Mouse (Mus musculus): ENCODE results near the gene Tspan9. TPM values are rescaled to one million over a fixed set of nuclear protein-coding genes. Genes with fewer than 3 reads are reported as not detected.

Gene Tspan9
- 92.3 and 102 TPM in 2 replicates for polyA plus RNA-seq (2015; fragmentation: Nextera tagmentation; extraction: Ambion mirVana)

DNA sequence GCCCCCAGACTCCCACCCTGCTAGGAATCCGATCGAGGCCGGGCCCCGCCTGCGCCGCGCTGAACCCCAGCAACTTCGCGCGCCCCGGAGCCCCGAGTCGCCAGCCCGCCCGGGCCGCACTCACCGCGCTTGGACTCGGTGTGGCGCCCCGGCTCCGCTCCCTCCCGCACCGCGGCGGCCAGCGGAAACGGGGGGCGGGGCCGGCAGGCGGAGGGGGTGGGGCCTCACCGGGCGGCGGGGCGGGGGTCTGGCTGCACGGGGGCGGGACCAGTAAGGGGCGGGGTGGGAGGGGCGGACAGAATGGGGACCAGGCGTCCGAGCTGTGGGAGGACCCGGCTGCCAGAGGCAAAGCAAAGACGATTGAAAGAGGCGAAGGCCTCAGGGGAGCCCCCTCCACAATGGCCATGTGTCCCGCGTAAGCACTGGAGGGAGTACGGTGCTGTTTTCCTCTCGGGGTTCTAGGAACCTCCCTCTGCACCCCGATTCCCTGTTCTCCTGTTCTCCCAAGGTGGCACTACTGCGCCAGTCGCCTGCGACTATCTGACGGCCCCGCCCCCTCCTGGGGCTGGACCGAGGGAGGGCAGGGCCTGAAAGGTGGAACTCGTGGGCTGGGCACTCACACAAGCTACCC is at the start of gene Tspan9:
Tspan9 (minus strand) TSS at position 205 of the 631 bp plus-strand sequence.
- H3K9me3 ChIP-seq, result no peaks in the 10 kb centered on the region
- peak within 1 kb of the TSS; percentile 73 for H3K9ac ChIP-seq
- H3K27me3 ChIP-seq (replicated peaks), result no peaks in the 10 kb centered on the region
- ATAC-seq, result peak; percentile 96
- peaks cover 6% of the 10 kb centered on the region for H3K4me1 ChIP-seq (replicated peaks)
- peak within 1 kb of the TSS; percentile 69 for H3K4me2 ChIP-seq (replicated peaks)
- peak within 1 kb of the TSS; percentile 71 for H3K4me3 ChIP-seq (replicated peaks)
- under 1% methylated on average over 51 of the region's 56 CpGs for WGBS
- peak within 1 kb of the TSS; percentile 89 for H3K27ac ChIP-seq
- H3K36me3 ChIP-seq, result no peaks in the 10 kb centered on the region

DNA sequence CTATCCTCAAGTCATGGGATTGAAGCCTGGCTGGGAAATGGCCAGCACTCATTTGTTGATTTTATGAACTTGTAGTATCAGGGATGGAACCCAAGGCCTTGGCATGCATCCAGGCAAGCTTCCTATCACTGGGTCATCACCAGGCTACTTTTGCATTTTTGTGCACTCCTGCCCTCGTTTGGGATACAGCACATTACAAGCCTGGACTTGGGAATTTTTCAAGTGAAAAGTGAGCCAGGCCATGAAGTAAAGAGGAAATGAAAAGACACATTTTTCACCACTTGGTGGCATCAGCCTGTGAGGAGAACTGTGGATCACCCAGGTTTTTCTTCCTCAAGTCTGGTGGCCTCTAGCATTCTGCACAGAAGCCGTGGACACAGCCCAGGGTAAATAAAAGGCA is 40.1 kb upstream of the Tspan9 start:
- Histone ChIP-seq H3K4me1 (replicated peaks) (no peaks in the 10 kb centered on the region), H3K4me2 (replicated peaks) (no peak overlapping the region), H3K9ac (no peak overlapping the region), H3K27ac (no peak overlapping the region), H3K4me3 (replicated peaks) (no peak overlapping the region), H3K36me3 (no peaks in the 10 kb centered on the region), H3K27me3 (replicated peaks) (no peaks in the 10 kb centered on the region), H3K9me3 (no peaks in the 10 kb centered on the region)
- ATAC-seq, result no peak
- WGBS, result 17% methylated on average over 2 of the region's 2 CpGs

DNA sequence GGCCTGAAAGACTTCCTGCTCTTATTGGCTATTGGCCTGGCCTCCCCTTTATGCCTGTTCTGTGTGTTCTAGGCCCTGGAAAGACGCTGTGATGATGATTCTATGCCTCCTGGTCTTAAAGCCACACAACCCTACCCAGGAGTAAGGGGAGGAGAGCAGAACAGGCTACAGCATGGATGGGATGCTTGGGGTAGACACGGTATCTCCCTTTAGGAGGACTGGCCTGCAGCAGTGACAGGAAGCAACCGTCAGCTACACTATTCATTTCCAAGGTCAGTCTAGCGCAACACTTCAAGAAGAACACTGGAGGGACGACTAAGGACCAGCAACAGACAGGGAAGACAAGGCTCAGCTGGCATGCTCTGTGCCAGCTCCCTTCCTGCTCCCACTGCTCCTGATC is 37.8 kb upstream of the Tspan9 start:
- WGBS, result 67% methylated on average over 5 of the region's 5 CpGs
- no peak for ATAC-seq
- no peak overlapping the region for H3K9ac ChIP-seq

DNA sequence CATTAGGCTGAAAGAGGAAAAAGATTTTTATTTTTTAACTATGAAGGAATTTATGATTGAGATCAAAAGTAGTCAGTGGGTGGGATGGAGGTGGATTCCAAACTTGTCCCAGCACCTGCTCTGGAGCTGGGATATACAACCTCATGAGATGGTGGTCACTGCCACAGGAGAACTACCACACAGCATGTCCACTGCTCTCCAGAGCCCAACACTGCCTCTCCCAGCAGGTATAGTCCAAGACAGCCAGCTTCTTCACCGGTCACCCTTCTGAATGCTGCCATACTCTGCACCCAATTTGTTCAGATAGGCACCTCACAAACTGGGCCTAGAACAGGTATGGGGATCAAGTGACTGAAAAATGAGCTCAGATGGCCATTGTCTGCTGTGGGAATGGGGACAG is 36.3 kb upstream of the Tspan9 start:
- WGBS, result 100% methylated on average over 1 of the region's 1 CpGs
- Histone ChIP-seq H3K4me3 (replicated peaks) (no peak overlapping the region), H3K27ac (no peak overlapping the region), H3K36me3 (no peaks in the 10 kb centered on the region), H3K9me3 (no peaks in the 10 kb centered on the region), H3K27me3 (replicated peaks) (no peaks in the 10 kb centered on the region), H3K9ac (no peak overlapping the region), H3K4me2 (replicated peaks) (no peak overlapping the region), H3K4me1 (replicated peaks) (no peaks in the 10 kb centered on the region)
- ATAC-seq, result no peak

More for the DNA sequence above, 37.8 kb upstream of the Tspan9 start:
- H3K27ac ChIP-seq, result no peak overlapping the region
- no peaks in the 10 kb centered on the region for H3K36me3 ChIP-seq
- no peak overlapping the region for H3K4me3 ChIP-seq (replicated peaks)
- no peaks in the 10 kb centered on the region for H3K9me3 ChIP-seq
- H3K4me1 ChIP-seq (replicated peaks), result no peaks in the 10 kb centered on the region
- no peaks in the 10 kb centered on the region for H3K27me3 ChIP-seq (replicated peaks)
- H3K4me2 ChIP-seq (replicated peaks), result no peak overlapping the region

DNA sequence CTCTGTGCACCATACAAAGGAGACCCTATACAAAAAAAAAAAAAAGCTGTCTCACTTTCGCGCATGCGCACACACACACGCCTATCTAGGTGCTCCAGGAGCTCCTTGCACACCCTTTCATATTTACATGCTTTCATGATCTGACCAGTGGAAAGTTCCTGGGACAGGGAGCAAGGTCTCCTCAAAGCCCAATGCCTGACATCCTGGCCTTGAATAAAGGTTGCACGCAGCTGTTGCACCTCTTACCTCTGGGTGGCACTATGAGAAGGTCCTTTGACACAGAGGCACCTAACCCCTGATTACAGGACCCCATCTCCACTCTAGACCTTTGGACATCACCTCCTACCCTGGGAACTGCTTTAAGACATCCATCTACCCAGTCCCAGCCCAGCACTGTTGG is 35.9 kb upstream of the Tspan9 start:
- H3K4me3 ChIP-seq (replicated peaks), result no peak overlapping the region
- 67% methylated on average over 5 of the region's 5 CpGs for WGBS

DNA sequence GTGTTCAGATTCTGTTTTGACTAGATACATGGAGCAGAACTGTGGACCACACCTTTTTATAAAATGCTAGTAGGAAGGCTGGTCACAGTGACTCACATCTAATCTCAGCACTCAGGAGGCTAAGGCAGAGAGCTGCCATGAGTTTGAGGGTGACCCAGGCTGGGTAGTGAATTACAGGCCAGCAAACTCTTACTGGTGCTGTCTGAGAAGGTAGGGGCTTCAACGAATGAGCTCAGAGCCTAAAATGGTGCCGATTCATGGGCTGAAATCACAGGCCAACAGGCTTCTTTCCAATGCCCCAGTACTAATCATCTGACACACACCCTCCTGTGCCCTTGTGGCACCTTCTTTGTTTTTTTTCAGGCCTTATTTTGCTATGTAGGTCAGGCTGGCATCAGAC is 35.3 kb upstream of the Tspan9 start:
- Histone ChIP-seq H3K4me3 (replicated peaks) (no peak overlapping the region), H3K4me2 (replicated peaks) (no peak overlapping the region), H3K36me3 (no peaks in the 10 kb centered on the region), H3K9me3 (no peaks in the 10 kb centered on the region), H3K4me1 (replicated peaks) (no peaks in the 10 kb centered on the region), H3K27ac (no peak overlapping the region), H3K27me3 (replicated peaks) (no peaks in the 10 kb centered on the region), H3K9ac (no peak overlapping the region)
- 94% methylated on average over 2 of the region's 2 CpGs for WGBS
- ATAC-seq, result no peak

More for the DNA sequence above, 35.9 kb upstream of the Tspan9 start:
- Histone ChIP-seq H3K27me3 (replicated peaks) (no peaks in the 10 kb centered on the region), H3K36me3 (no peaks in the 10 kb centered on the region), H3K27ac (no peak overlapping the region), H3K9ac (no peak overlapping the region), H3K4me1 (replicated peaks) (no peaks in the 10 kb centered on the region), H3K4me2 (replicated peaks) (no peak overlapping the region), H3K9me3 (no peaks in the 10 kb centered on the region)
- no peak for ATAC-seq

DNA sequence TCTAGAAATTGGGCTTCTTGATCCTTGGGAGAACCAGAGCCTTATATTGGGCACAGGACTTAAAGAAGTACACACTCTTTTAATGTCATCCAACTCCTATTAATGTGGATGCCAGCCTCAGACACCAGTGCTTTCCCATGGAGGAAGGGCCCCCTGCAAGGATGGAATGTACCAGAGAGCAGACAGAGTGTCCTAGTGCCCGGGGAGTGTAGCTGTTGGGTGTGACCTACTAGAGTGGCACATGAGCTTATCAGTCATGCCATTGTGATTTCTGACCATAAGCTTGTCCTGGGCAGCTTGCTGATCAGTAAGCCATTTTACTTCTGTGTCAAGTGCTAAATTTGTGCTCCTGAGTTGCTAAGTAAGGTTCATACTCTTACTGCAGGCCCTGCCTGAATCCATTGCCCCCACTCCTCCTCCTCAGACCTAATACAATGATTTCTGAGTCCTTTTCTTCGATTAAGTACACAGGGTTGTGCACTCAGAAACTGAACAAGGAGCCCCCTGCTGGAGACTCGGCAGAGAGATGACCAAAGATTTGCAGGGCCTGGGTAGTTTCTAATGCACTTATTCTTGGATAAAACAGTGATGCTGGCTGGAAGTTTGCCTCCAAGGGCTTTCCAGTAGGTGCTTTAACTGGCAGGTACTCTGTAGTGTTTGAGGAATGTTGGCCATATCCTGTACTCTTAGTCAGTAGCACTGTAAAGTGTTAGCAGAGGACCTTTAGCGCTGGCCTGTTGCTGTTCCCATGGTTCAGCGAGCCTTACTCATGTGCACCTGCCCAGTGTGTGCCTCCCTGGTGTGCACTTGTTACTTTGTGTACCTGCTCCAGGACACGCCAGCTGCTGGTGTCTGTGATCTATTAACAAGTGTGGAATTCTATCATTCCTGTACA is 25.6 kb upstream of the Tspan9 start:
- H3K27me3 ChIP-seq (replicated peaks), result no peaks in the 10 kb centered on the region; the same call in 1 of the 2 replicates
- no peaks in the 10 kb centered on the region for H3K4me1 ChIP-seq (replicated peaks)
- no peak overlapping the region for H3K4me2 ChIP-seq (replicated peaks)
- no peaks in the 10 kb centered on the region for H3K9me3 ChIP-seq
- 59% methylated on average over 6 of the region's 6 CpGs for WGBS
- no peaks in the 10 kb centered on the region for H3K36me3 ChIP-seq
- no peak overlapping the region for H3K9ac ChIP-seq
- no peak overlapping the region for H3K27ac ChIP-seq
- no peak overlapping the region for H3K4me3 ChIP-seq (replicated peaks)
- ATAC-seq, result no peak

DNA sequence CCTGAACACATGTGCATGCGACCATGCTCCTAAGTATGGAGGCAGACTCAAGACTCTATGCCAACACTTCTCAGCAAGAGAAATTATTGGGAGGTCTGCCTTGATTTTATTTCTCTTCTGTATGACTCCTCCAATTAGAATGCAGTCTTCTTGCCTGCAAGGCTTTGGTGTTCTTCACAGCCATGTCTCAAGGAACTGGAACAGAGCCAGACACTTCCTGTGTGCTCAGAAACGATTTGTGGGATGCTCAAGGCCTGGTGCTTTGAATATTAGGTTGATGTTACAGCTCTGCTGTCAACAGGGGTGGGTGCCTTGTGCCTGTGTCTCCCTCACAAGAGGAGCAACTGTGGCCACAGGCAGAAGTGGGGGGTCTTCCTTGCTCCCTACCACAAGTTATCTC is 22.2 kb upstream of the Tspan9 start:
- H3K27ac ChIP-seq, result no peak overlapping the region
- no peak overlapping the region for H3K4me2 ChIP-seq (replicated peaks)
- H3K9ac ChIP-seq, result no peak overlapping the region
- no peak overlapping the region for H3K4me3 ChIP-seq (replicated peaks)
- H3K9me3 ChIP-seq, result no peaks in the 10 kb centered on the region
- H3K27me3 ChIP-seq (replicated peaks), result no peaks in the 10 kb centered on the region
- no peak for ATAC-seq
- no peaks in the 10 kb centered on the region for H3K36me3 ChIP-seq
- no peaks in the 10 kb centered on the region for H3K4me1 ChIP-seq (replicated peaks)
- WGBS, result 44% methylated on average over 2 of the region's 2 CpGs

DNA sequence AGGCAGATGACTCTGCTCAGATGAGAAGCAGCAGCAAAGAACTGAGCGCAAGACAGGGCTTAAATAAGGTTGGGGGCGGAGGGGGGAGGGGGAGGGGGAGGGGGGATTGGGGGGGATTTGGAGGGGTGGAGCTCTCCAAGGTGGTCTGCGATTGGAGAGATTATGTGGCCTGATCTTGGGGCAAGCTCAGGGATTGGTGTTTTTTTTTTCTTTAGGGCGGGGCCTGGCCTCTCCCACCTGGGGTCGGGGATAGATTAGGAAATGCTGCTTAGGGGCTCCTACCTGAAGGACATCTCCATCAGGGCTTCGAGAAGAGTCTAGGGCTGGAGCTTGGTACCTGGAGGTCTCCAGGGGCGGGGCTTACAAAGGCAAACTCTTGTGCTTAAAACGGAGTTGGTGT is 21.2 kb upstream of the Tspan9 start:
- no peaks in the 10 kb centered on the region for H3K27me3 ChIP-seq (replicated peaks)
- H3K4me1 ChIP-seq (replicated peaks), result no peaks in the 10 kb centered on the region
- H3K4me2 ChIP-seq (replicated peaks), result no peak overlapping the region
- H3K9ac ChIP-seq, result no peak overlapping the region
- no peak overlapping the region for H3K27ac ChIP-seq
- H3K4me3 ChIP-seq (replicated peaks), result no peak overlapping the region
- 81% methylated on average over 8 of the region's 8 CpGs for WGBS
- no peaks in the 10 kb centered on the region for H3K36me3 ChIP-seq
- ATAC-seq, result no peak
- H3K9me3 ChIP-seq, result no peaks in the 10 kb centered on the region

DNA sequence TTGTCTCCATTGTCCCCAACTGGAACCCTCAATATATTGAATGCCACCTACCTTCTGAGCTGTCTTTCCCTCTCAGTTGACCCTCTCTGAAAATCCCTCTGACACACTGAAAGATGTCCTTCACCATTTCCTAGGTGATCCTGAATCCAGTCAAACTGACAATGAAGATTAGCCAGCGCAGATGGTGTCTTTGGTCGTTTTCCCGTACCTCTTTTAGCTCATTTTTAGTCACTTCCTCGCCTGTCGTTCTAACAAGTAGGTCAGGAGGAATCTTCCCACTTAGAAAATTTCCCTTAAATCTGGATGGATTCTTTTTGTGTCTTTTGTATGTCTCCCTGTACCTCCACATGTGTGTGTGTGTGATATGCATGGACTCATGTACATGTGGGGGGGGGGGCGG is 15.7 kb upstream of the Tspan9 start:
- H3K9me3 ChIP-seq, result no peaks in the 10 kb centered on the region
- H3K4me2 ChIP-seq (replicated peaks), result no peak overlapping the region
- no peak for ATAC-seq
- H3K27me3 ChIP-seq (replicated peaks), result no peaks in the 10 kb centered on the region
- H3K36me3 ChIP-seq, result no peaks in the 10 kb centered on the region
- H3K9ac ChIP-seq, result no peak overlapping the region
- H3K4me1 ChIP-seq (replicated peaks), result no peaks in the 10 kb centered on the region
- no peak overlapping the region for H3K4me3 ChIP-seq (replicated peaks)
- 92% methylated on average over 6 of the region's 6 CpGs for WGBS
- H3K27ac ChIP-seq, result no peak overlapping the region

DNA sequence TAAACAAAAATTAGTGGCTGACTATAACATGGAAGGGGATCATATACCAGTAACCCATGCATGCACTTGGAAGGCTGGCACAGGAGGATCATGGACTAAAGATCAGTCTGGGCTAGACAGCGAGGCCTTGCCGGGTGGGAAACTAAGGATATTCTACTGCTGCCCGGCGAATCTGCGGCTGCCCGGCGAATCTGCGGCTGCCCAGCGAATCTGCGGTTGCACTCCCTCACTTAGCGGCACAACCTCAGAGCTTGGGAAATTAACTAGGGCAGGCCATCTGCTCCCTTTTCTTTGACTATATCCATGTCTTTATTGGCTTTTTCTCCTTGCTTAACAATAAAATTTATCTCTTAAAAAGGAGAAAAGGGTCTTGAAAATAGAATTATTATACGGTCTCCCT is 14.6 kb upstream of the Tspan9 start:
- no peaks in the 10 kb centered on the region for H3K4me1 ChIP-seq (replicated peaks)
- H3K27ac ChIP-seq, result no peak overlapping the region
- ATAC-seq, result no peak
- no peaks in the 10 kb centered on the region for H3K27me3 ChIP-seq (replicated peaks)
- 83% methylated on average over 12 of the region's 12 CpGs for WGBS
- no peak overlapping the region for H3K4me2 ChIP-seq (replicated peaks)
- no peak overlapping the region for H3K4me3 ChIP-seq (replicated peaks)
- no peaks in the 10 kb centered on the region for H3K9me3 ChIP-seq
- no peak overlapping the region for H3K9ac ChIP-seq
- H3K36me3 ChIP-seq, result no peaks in the 10 kb centered on the region

DNA sequence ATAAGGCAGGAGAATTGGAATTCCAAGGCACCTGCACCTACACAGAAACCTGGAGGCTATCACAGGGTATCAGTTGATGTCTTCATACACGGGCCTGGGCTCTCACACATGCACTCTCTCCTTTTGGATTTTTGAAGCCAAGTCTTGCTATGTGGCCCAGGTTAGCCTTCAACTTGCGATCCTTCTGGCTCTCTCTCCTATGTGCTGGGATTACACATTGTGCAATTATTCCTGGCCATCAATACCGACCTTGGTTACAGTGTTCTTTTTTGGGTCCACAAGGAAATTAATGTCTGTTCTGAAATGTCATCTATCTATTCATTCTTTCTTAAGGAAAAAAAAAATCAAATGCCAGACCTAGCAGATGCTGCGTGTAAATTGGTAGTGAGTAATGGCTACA is 13.1 kb upstream of the Tspan9 start:
- no peak overlapping the region for H3K9ac ChIP-seq
- H3K36me3 ChIP-seq, result no peaks in the 10 kb centered on the region
- no peak for ATAC-seq
- 79% methylated on average over 4 of the region's 4 CpGs for WGBS
- no peak overlapping the region for H3K4me3 ChIP-seq (replicated peaks)
- no peaks in the 10 kb centered on the region for H3K9me3 ChIP-seq
- no peak overlapping the region for H3K4me2 ChIP-seq (replicated peaks)
- H3K27me3 ChIP-seq (replicated peaks), result no peaks in the 10 kb centered on the region
- no peaks in the 10 kb centered on the region for H3K4me1 ChIP-seq (replicated peaks)
- no peak overlapping the region for H3K27ac ChIP-seq

DNA sequence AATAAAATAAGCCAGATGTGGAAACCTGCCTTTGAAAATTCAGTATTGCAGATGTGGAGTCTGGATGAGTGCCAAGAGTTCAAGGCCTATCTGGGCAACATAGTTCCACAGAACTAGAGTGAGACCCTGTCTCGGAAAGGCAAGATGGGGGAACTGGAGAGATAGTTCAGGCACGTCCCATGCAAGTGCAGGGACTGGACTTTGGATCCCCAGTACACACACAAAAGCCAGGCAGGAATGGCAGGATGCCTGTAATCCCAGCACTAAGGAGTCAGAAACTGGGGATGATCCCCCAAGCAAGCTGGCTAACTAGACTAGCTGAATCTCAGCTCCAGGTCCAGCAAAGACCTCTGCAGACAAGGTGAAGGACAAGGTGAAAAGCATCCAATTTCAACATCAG is 12.5 kb upstream of the Tspan9 start:
- WGBS, result 58% methylated on average over 2 of the region's 2 CpGs
- H3K9me3 ChIP-seq, result no peaks in the 10 kb centered on the region
- H3K27ac ChIP-seq, result no peak overlapping the region
- no peak for ATAC-seq
- H3K36me3 ChIP-seq, result no peaks in the 10 kb centered on the region
- no peak overlapping the region for H3K4me3 ChIP-seq (replicated peaks)
- no peak overlapping the region for H3K4me2 ChIP-seq (replicated peaks)
- no peaks in the 10 kb centered on the region for H3K4me1 ChIP-seq (replicated peaks)
- no peaks in the 10 kb centered on the region for H3K27me3 ChIP-seq (replicated peaks)
- H3K9ac ChIP-seq, result no peak overlapping the region

Measured in intestine, embryonic 15.5 days (tissue).